Comparison of ENCODE assay signal across 8 mouse cellular contexts in genomic region chr12:112809641-112810040, GRCm38 (mm10). TPM values are rescaled to one million over a fixed set of nuclear protein-coding genes. Genes with fewer than 3 reads are reported as not detected.
DNase-seq lines count a peak whose midpoint lies in the region; ATAC-seq lines count a peak whose summit lies in the region.

No protein-coding gene starts in this region.

- H3K9me3 ChIP-seq in lung, embryonic 15.5 days, result no peaks in the 10 kb centered on the region
- no peaks in the 10 kb centered on the region for H3K9me3 ChIP-seq in forebrain, embryonic 12.5 days
- H3K9me3 ChIP-seq in neural tube, embryonic 15.5 days (replicated peaks), result no peaks in the 10 kb centered on the region

- DNase-seq in lung, adult 18-20 months, result no peak
- DNase-seq in kidney, postnatal 25 days, result peak; percentile 44 to 62
- no peak for DNase-seq in frontal cortex, postnatal 25 days (ENCODE audit: low spot score in 2 of 2)
- no peak for DNase-seq in cerebellum, adult 9-11 months
- DNase-seq in left cerebral cortex, adult 11 months (ENCODE audit: low spot score), result no peak

- H3K4me1 ChIP-seq in lung, embryonic 15.5 days, result peaks cover 18% of the 10 kb centered on the region
- peaks cover 20% of the 10 kb centered on the region for H3K4me1 ChIP-seq in forebrain, embryonic 12.5 days
- peaks cover 30% of the 10 kb centered on the region for H3K4me1 ChIP-seq in neural tube, embryonic 15.5 days

- H3K9ac ChIP-seq in lung, embryonic 15.5 days, result peak overlapping the region; percentile 53
- peak overlapping the region; percentile 75 for H3K9ac ChIP-seq in forebrain, embryonic 12.5 days
- peak overlapping the region; percentile 70 for H3K9ac ChIP-seq in neural tube, embryonic 15.5 days (replicated peaks)

- ATAC-seq in lung, embryonic 15.5 days (ENCODE audit: borderline replicate concordance, extremely low read depth, low FRiP score, low TSS enrichment), result no peak
- no peak for ATAC-seq in forebrain, embryonic 12.5 days (ENCODE audit: low FRiP score)
- no peak for ATAC-seq in neural tube, embryonic 15.5 days (ENCODE audit: low FRiP score)

- H3K36me3 ChIP-seq in lung, embryonic 15.5 days, result no peaks in the 10 kb centered on the region
- peaks cover 11% of the 10 kb centered on the region for H3K36me3 ChIP-seq in forebrain, embryonic 12.5 days (replicated peaks)
- H3K36me3 ChIP-seq in neural tube, embryonic 15.5 days, result peaks cover 18% of the 10 kb centered on the region

- 19% methylated on average over 8 of the region's 8 CpGs for WGBS in lung, embryonic 15.5 days
- WGBS in forebrain, embryonic 12.5 days, result 23% methylated on average over 8 of the region's 8 CpGs
- WGBS in neural tube, embryonic 15.5 days, result 29% methylated on average over 8 of the region's 8 CpGs

- H3K27me3 ChIP-seq in lung, embryonic 15.5 days, result peaks cover 13% of the 10 kb centered on the region
- H3K27me3 ChIP-seq in forebrain, embryonic 12.5 days, result peaks cover 17% of the 10 kb centered on the region
- H3K27me3 ChIP-seq in neural tube, embryonic 15.5 days (replicated peaks), result 0 out of 2 replicates have a peak, but pooled peaks cover 4% of the 10 kb centered on the region

- H3K4me3 ChIP-seq in lung, embryonic 15.5 days, result peak overlapping the region; percentile 70
- H3K4me3 ChIP-seq in forebrain, embryonic 12.5 days (replicated peaks), result peak overlapping the region; percentile 72
- H3K4me3 ChIP-seq in neural tube, embryonic 15.5 days (replicated peaks), result peak overlapping the region; percentile 77

- peak overlapping the region; percentile 99 for H3K4me2 ChIP-seq in lung, embryonic 15.5 days
- H3K4me2 ChIP-seq in forebrain, embryonic 12.5 days, result peak overlapping the region; percentile 93
- peak overlapping the region; percentile 96 for H3K4me2 ChIP-seq in neural tube, embryonic 15.5 days

- H3K27ac ChIP-seq in lung, embryonic 15.5 days, result no peak overlapping the region
- no peak overlapping the region for H3K27ac ChIP-seq in forebrain, embryonic 12.5 days
- H3K27ac ChIP-seq in neural tube, embryonic 15.5 days (replicated peaks), result peak overlapping the region; percentile 86

RNA-seq across cellular contexts. Expression of gene Clba1, which starts 0.9 kb away (rescaled TPM):
- 6.9 and 7.4 TPM in 2 replicates for polyA plus RNA-seq in lung, embryonic 15.5 days (2015; fragmentation: Nextera tagmentation; extraction: Ambion mirVana)
- polyA plus RNA-seq in forebrain, embryonic 12.5 days (2016; fragmentation: Nextera tagmentation; extraction: Ambion mirVana), result 13.7 and 15.6 TPM in 2 replicates
- polyA plus RNA-seq in neural tube, embryonic 15.5 days (2015; fragmentation: Nextera tagmentation; extraction: Ambion mirVana), result 19.6 and 21.1 TPM in 2 replicates

RNA-seq across cellular contexts. Expression of gene Ahnak2, which starts 7.2 kb away (rescaled TPM):
- polyA plus RNA-seq in lung, embryonic 15.5 days (2015; fragmentation: Nextera tagmentation; extraction: Ambion mirVana), result 0.72 and 0.98 TPM in 2 replicates
- polyA plus RNA-seq in forebrain, embryonic 12.5 days (2016; fragmentation: Nextera tagmentation; extraction: Ambion mirVana), result 0.05 and 0.19 TPM in 2 replicates
- polyA plus RNA-seq in neural tube, embryonic 15.5 days (2015; fragmentation: Nextera tagmentation; extraction: Ambion mirVana), result 4.5 and 5.7 TPM in 2 replicates

RNA-seq across cellular contexts. Expression of gene Cdca4, which starts 19.6 kb away (rescaled TPM):
- polyA plus RNA-seq in lung, embryonic 15.5 days (2015; fragmentation: Nextera tagmentation; extraction: Ambion mirVana), result 125 and 129 TPM in 2 replicates
- 144 and 149 TPM in 2 replicates for polyA plus RNA-seq in forebrain, embryonic 12.5 days (2016; fragmentation: Nextera tagmentation; extraction: Ambion mirVana)
- polyA plus RNA-seq in neural tube, embryonic 15.5 days (2015; fragmentation: Nextera tagmentation; extraction: Ambion mirVana), result 30.3 and 48.6 TPM in 2 replicates

RNA-seq across cellular contexts. Expression of gene Pld4, which starts 49.2 kb away (rescaled TPM):
- 12.7 and 17.9 TPM in 2 replicates for polyA plus RNA-seq in lung, embryonic 15.5 days (2015; fragmentation: Nextera tagmentation; extraction: Ambion mirVana)
- 3.6 and 3.9 TPM in 2 replicates for polyA plus RNA-seq in forebrain, embryonic 12.5 days (2016; fragmentation: Nextera tagmentation; extraction: Ambion mirVana)
- 8.4 and 42.0 TPM in 2 replicates for polyA plus RNA-seq in neural tube, embryonic 15.5 days (2015; fragmentation: Nextera tagmentation; extraction: Ambion mirVana)

RNA-seq across cellular contexts. Expression of gene Gpr132, which starts 58.4 kb away (rescaled TPM):
- 0.13 and 0.79 TPM in 2 replicates for polyA plus RNA-seq in lung, embryonic 15.5 days (2015; fragmentation: Nextera tagmentation; extraction: Ambion mirVana)
- polyA plus RNA-seq in forebrain, embryonic 12.5 days (2016; fragmentation: Nextera tagmentation; extraction: Ambion mirVana), result not detected in 2 replicates
- polyA plus RNA-seq in neural tube, embryonic 15.5 days (2015; fragmentation: Nextera tagmentation; extraction: Ambion mirVana), result 0.08 and 2.8 TPM in 2 replicates

Comparison
In these comparisons a context has a peak if more than half of its experiments do, and no peak if none do; other contexts are left out.
1. DNase-seq: peak in kidney, postnatal 25 days (2 of 2); none in lung, adult 18-20 months (0 of 2), frontal cortex, postnatal 25 days (0 of 2), cerebellum, adult 9-11 months (single experiment) and left cerebral cortex, adult 11 months (single experiment).
2. Peak in every context shown above with its lines, with median percentiles within 50 percentile points of each other: H3K4me2 ChIP-seq, H3K4me3 ChIP-seq and H3K9ac ChIP-seq.